Mouse (Mus musculus) hindbrain, embryonic 13.5 days (tissue): ENCODE results near the gene Gm38394. TPM values are rescaled to one million over a fixed set of nuclear protein-coding genes. Genes with fewer than 3 reads are reported as not detected.

Experiments used
- ATAC-seq: fragments of 200-750 bp; cut with Nextera tagmentation; 2 replicates; pipeline ENCODE4 v1.8.0; 2017; ENCODE audit warnings: moderate TSS enrichment; ENCODE audit not compliant: low FRiP score
- H3K27ac ChIP-seq: fragments of 300-500 bp; sonication (generic); 2 replicates; pipeline ENCODE4 v1.5.1; 2015; ENCODE audit warnings: inconsistent platforms, mild to moderate bottlenecking, moderate library complexity
- H3K27me3 ChIP-seq: fragments of 300-500 bp; sonication (generic); 2 replicates; pipeline ENCODE4 v1.6.1; 2015; ENCODE audit warnings: mild to moderate bottlenecking, inconsistent platforms
- H3K36me3 ChIP-seq: fragments of 300-500 bp; sonication (generic); 2 replicates; pipeline ENCODE4 v1.6.1; 2015; ENCODE audit warnings: mild to moderate bottlenecking, inconsistent platforms
- H3K4me1 ChIP-seq: fragments of 300-500 bp; sonication (generic); replicated peaks from 2 replicates; pipeline ENCODE4 v1.6.1; 2015; ENCODE audit warnings: inconsistent platforms
- H3K4me2 ChIP-seq: fragments of 300-500 bp; sonication (generic); 2 replicates; pipeline ENCODE4 v1.6.1; 2015; ENCODE audit warnings: inconsistent platforms, mild to moderate bottlenecking, moderate library complexity
- H3K4me3 ChIP-seq: fragments of 300-500 bp; sonication (generic); 2 replicates; pipeline ENCODE4 v1.5.1; 2015; ENCODE audit warnings: mild to moderate bottlenecking, inconsistent platforms
- H3K9ac ChIP-seq: fragments of 300-500 bp; sonication (generic); 2 replicates; pipeline ENCODE4 v1.6.1; 2015; ENCODE audit warnings: mild to moderate bottlenecking, inconsistent platforms
- H3K9me3 ChIP-seq: fragments of 300-500 bp; sonication (generic); 2 replicates; pipeline ENCODE4 v1.6.1; 2016; ENCODE audit warnings: inconsistent platforms
- WGBS: fragments of 180-500 bp; shearing (Covaris S2); methylation state at CpG from one replicate; pipeline ENCODE4 v1.1.7; 2015; 5-methylcytosine and 5-hydroxymethylcytosine counted together
- polyA plus RNA-seq: library from polyadenylated mRNA; unstranded; fragments of >200 nt; fragmentation: Nextera tagmentation; extraction: Ambion mirVana; gene quantifications from 2 replicates; pipeline ENCODE4 v1.2.1, GENCODE M21; 2015

Gm38394 gene
- polyA plus RNA-seq, 1 experiment from 2014 or later: 3.7 TPM

DNA sequence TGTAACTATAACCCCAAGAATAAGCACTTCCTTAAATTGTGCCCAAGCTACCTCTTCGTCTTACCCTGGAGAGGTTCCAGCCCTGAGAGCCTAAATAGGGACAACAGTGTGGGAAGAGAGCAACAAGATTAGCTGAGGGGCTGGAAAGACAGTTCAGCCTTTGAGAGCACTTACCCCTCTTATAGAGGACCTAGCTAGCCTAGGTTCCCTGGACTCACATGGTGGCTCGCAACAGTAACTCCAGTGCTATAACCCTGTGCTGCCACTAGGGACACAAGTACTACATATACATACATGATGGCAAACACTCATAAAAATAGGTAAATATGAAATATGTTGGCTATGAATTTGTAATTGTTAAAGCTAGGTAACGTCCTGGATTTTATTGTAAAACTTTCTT lies 47.3 kb downstream of the Gm38394 start:
- WGBS: 82% methylated on average over 3 of the region's 3 CpGs
- peaks cover 5% of the 10 kb centered on the region for H3K4me1 ChIP-seq
- ATAC-seq: no peak
- no peak overlapping the region for H3K9ac ChIP-seq
- no peak overlapping the region for H3K27ac ChIP-seq
- H3K4me2 ChIP-seq: no peak overlapping the region
- H3K4me3 ChIP-seq: no peak overlapping the region
- no peaks in the 10 kb centered on the region for H3K9me3 ChIP-seq
- peaks cover 27% of the 10 kb centered on the region for H3K36me3 ChIP-seq
- H3K27me3 ChIP-seq: no peaks in the 10 kb centered on the region

- H3K36me3 ChIP-seq: peaks cover 33% of the 10 kb centered on the region
- 80% methylated on average over 1 of the region's 1 CpGs for WGBS
Measured at GRCm38 (mm10) chr1:133611436-133611835, 49.7 kb downstream of the Gm38394 start.

DNA sequence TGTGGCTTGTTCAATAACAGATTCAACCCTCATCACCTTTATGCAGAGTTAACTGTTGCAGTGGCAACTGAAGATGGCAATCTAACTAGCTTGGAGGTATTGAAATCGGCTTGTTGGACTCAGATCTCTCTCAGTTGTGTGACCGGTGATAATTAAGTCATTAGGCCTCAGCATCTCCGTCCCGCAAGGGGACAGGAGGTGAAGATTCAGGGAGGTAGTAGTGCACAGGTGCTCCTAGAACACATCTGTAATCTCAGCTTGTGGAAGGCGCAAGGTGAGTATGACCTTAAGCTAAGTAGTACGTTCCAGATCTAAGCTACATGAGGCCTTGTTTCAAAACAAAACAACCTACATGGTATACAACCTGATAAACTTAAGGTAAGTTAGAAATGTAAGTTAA lies 50.5 kb downstream of the Gm38394 start:
- H3K9me3 ChIP-seq: no peaks in the 10 kb centered on the region
- 0 out of 2 replicates have a peak overlapping the region, but pooled peaks have one; percentile 49 for H3K9ac ChIP-seq
- no peak overlapping the region for H3K4me3 ChIP-seq
- H3K4me2 ChIP-seq: peak overlapping the region; percentile 13; the same call in 1 of the 2 replicates
- no peaks in the 10 kb centered on the region for H3K27me3 ChIP-seq
- H3K36me3 ChIP-seq: peaks cover 33% of the 10 kb centered on the region
- peaks cover 11% of the 10 kb centered on the region for H3K4me1 ChIP-seq
- H3K27ac ChIP-seq: no peak overlapping the region
- 60% methylated on average over 6 of the region's 6 CpGs for WGBS
- ATAC-seq: peak; percentile 41; the same call in 1 of the 2 replicates

More at GRCm38 (mm10) chr1:133611436-133611835, 49.7 kb downstream of the Gm38394 start:
- ATAC-seq: no peak
- Histone ChIP-seq H3K4me3 (no peak overlapping the region), H3K9me3 (no peaks in the 10 kb centered on the region), H3K9ac (no peak overlapping the region), H3K4me2 (no peak overlapping the region), H3K4me1 (peaks cover 11% of the 10 kb centered on the region), H3K27ac (no peak overlapping the region), H3K27me3 (no peaks in the 10 kb centered on the region)

- Histone ChIP-seq H3K36me3 (peaks cover 40% of the 10 kb centered on the region), H3K9me3 (no peaks in the 10 kb centered on the region), H3K27me3 (no peaks in the 10 kb centered on the region), H3K27ac (peak within 1 kb of the TSS; percentile 94), H3K9ac (peak within 1 kb of the TSS; percentile 94), H3K4me2 (peak within 1 kb of the TSS; percentile 63), H3K4me1 (peaks cover 11% of the 10 kb centered on the region), H3K4me3 (peak within 1 kb of the TSS; percentile 92)
- WGBS: under 1% methylated on average over 72 of the region's 73 CpGs
- ATAC-seq: peak; percentile 97
Measured at GRCm38 (mm10) chr1:133609771-133610502, 51.2 kb downstream of the Gm38394 start, which contains the start of gene Snrpe. Gene Snrpe (minus strand): TSS chr1:133610291.

DNA sequence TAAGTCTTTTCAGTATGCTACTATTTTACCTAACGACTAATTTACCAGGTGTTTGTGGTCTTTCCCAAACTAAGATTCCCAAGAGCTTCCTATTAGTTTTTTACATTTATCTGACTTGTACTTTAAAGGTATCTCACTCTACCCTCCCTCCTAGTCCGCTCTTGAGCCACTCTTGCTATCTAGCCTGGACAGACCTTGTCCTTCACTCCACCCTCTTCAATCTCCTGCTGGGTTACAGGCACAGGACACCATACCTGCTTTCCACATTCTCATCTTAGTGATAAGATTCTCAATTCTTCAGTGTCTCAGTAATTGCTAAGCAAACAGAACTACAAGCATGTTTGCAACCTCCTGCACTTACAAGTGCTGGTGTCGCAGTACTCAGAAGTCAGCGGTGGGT lies 57.9 kb downstream of the Gm38394 start:
- Histone ChIP-seq H3K36me3 (peaks cover 81% of the 10 kb centered on the region), H3K4me1 (0 out of 2 replicates have a peak, but pooled peaks cover 3% of the 10 kb centered on the region), H3K9ac (no peak overlapping the region), H3K4me3 (no peak overlapping the region), H3K9me3 (no peaks in the 10 kb centered on the region), H3K4me2 (no peak overlapping the region), H3K27me3 (no peaks in the 10 kb centered on the region), H3K27ac (no peak overlapping the region)
- 95% methylated on average over 4 of the region's 4 CpGs for WGBS
- no peak for ATAC-seq

GRCm38 (mm10) chr1:133596298-133597007 lies 64.7 kb downstream of the Gm38394 start:
- Histone ChIP-seq H3K9me3 (no peaks in the 10 kb centered on the region), H3K9ac (no peak overlapping the region), H3K4me2 (no peak overlapping the region), H3K27me3 (no peaks in the 10 kb centered on the region), H3K36me3 (peaks cover 13% of the 10 kb centered on the region), H3K4me3 (no peak overlapping the region), H3K4me1 (peaks cover 13% of the 10 kb centered on the region), H3K27ac (peak overlapping the region; percentile 78)
- ATAC-seq: peak; percentile 69; the same call in 1 of the 2 replicates
- WGBS: 15% methylated on average over 4 of the region's 4 CpGs

DNA sequence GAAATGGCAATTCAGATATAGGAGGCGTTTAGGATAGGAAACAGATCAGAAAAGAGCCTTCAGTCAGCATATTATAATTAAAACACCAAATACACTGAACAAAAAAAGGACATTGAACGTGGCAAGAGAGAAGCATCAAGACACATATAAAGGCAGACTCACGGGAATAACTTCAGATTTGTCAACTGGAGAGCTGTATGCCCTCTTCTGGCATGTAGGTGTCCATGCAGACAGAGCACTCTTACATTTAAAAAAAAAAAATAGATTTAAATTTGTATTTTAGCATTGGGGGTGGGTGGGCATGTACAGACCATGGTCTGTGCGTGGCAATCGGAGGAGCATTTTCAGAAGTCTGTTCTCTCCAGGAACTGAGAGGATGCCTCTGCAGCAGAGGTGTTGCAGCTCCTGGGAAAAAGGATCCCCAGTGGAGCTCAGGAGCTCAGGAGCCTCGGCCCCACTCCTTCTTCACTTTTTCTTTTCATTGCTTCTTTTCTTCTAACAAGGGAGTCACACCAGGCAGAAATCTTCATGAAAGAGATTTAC lies 75.1 kb downstream of the Gm38394 start:
- Histone ChIP-seq H3K36me3 (no peaks in the 10 kb centered on the region), H3K9ac (no peak overlapping the region), H3K9me3 (no peaks in the 10 kb centered on the region), H3K27ac (no peak overlapping the region), H3K4me3 (no peak overlapping the region), H3K4me2 (no peak overlapping the region), H3K27me3 (no peaks in the 10 kb centered on the region), H3K4me1 (no peaks in the 10 kb centered on the region)
- no peak for ATAC-seq
- 76% methylated on average over 6 of the region's 6 CpGs for WGBS

DNA sequence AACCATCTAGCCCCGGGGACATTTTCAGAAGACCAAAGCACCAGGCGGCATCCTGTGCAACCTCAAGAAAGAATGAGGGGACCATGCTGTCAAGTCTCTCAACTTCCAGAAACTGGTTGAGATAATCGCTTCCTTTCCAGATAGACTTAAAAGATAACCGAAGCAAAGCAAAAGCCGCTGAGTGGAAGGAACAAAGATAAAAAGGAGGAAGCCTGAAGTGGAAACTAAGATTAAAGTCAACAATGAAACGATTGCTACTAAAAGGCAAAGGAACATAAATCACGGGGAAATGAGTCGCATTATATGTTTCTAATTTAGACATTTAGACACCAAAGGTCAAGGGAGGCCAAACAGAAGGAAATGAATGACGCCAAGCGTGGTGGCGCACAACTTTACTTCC lies 89.8 kb downstream of the Gm38394 start:
- H3K36me3 ChIP-seq: no peaks in the 10 kb centered on the region
- H3K9me3 ChIP-seq: peaks cover 5% of the 10 kb centered on the region; the same call in 1 of the 2 replicates
- H3K9ac ChIP-seq: no peak overlapping the region
- H3K27ac ChIP-seq: no peak overlapping the region
- no peaks in the 10 kb centered on the region for H3K4me1 ChIP-seq
- H3K4me2 ChIP-seq: no peak overlapping the region
- ATAC-seq: no peak
- WGBS: 89% methylated on average over 11 of the region's 11 CpGs
- H3K4me3 ChIP-seq: no peak overlapping the region
- H3K27me3 ChIP-seq: no peaks in the 10 kb centered on the region

Other genes starting within 250 kb of the Gm38394 start
- gene Sox13, start 236.9 kb downstream of the Gm38394 start, polyA plus RNA-seq: 7.9 and 8.0 TPM in 2 replicates
- gene Snrpe, start 51.0 kb downstream of the Gm38394 start, polyA plus RNA-seq: 586 and 614 TPM in 2 replicates
- gene Zbed6, start 433 bp downstream of the Gm38394 start, polyA plus RNA-seq: not detected in 2 replicates
- gene Lax1, start 28.8 kb upstream of the Gm38394 start, polyA plus RNA-seq: 0.10 and 0.16 TPM in 2 replicates
- gene Atp2b4, start 139.7 kb upstream of the Gm38394 start, polyA plus RNA-seq: 12.1 and 13.1 TPM in 2 replicates
- 2.7 and 3.6 TPM in 2 replicates for gene Optc, start 246.7 kb upstream of the Gm38394 start, polyA plus RNA-seq